Mouse (Mus musculus) heart, embryonic 15.5 days (tissue): Measurements from ENCODE around the gene Abhd5. TPM values are rescaled to one million over a fixed set of nuclear protein-coding genes. Genes with fewer than 3 reads are reported as not detected.
"Not testable (repeated sequence)": the region's sequence is repeated elsewhere in the genome, so short reads cannot be mapped to it uniquely, and the experiment has no call there.

ENCODE experiments used
- ATAC-seq: fragments of 200-750 bp; cut with Nextera tagmentation; replicated peaks from 2 replicates; pipeline ENCODE4 v1.8.0; 2017; ENCODE audit warnings: low read depth, moderate TSS enrichment; ENCODE audit not compliant: insufficient number of reproducible peaks, insufficient read depth, low FRiP score
- H3K27ac ChIP-seq: fragments of 300-500 bp; sonication (generic); 2 replicates; pipeline ENCODE4 v1.5.1; 2015; ENCODE audit warnings: mild to moderate bottlenecking, inconsistent platforms
- H3K27me3 ChIP-seq: fragments of 300-500 bp; sonication (generic); 2 replicates; pipeline ENCODE4 v1.6.1; 2015; ENCODE audit warnings: inconsistent platforms
- H3K36me3 ChIP-seq: fragments of 300-500 bp; sonication (generic); 2 replicates; pipeline ENCODE4 v1.6.1; 2015; ENCODE audit warnings: mild to moderate bottlenecking, inconsistent platforms
- H3K4me1 ChIP-seq: fragments of 300-500 bp; sonication (generic); replicated peaks from 2 replicates; pipeline ENCODE4 v1.6.1; 2015; ENCODE audit warnings: inconsistent platforms
- H3K4me2 ChIP-seq: fragments of 300-500 bp; sonication (generic); 2 replicates; pipeline ENCODE4 v1.6.1; 2015; ENCODE audit warnings: inconsistent platforms, mild to moderate bottlenecking, moderate library complexity
- H3K4me3 ChIP-seq: fragments of 300-500 bp; sonication (generic); 2 replicates; pipeline ENCODE4 v1.5.1; 2015; ENCODE audit warnings: mild to moderate bottlenecking, inconsistent platforms
- H3K9ac ChIP-seq: fragments of 300-500 bp; sonication (generic); 2 replicates; pipeline ENCODE4 v1.6.1; 2015; ENCODE audit warnings: mild to moderate bottlenecking, inconsistent platforms
- H3K9me3 ChIP-seq: fragments of 300-500 bp; sonication (generic); replicated peaks from 2 replicates; pipeline ENCODE4 v1.6.1; 2016; ENCODE audit warnings: inconsistent platforms
- whole genome bisulfite sequencing: fragments of 180-500 bp; shearing (Covaris S2); methylation state at CpG from one replicate; pipeline ENCODE4 v1.1.7; 2015; ENCODE audit warnings: mixed read lengths; 5-methylcytosine and 5-hydroxymethylcytosine counted together
- polyA plus RNA-seq: library from polyadenylated mRNA; unstranded; fragments of >200 nt; fragmentation: Nextera tagmentation; extraction: Ambion mirVana; gene quantifications from 2 replicates; pipeline ENCODE4 v1.2.1, GENCODE M21; 2015

Gene Abhd5
- polyA plus RNA-seq = 19.1 and 20.4 TPM in 2 replicates

DNA sequence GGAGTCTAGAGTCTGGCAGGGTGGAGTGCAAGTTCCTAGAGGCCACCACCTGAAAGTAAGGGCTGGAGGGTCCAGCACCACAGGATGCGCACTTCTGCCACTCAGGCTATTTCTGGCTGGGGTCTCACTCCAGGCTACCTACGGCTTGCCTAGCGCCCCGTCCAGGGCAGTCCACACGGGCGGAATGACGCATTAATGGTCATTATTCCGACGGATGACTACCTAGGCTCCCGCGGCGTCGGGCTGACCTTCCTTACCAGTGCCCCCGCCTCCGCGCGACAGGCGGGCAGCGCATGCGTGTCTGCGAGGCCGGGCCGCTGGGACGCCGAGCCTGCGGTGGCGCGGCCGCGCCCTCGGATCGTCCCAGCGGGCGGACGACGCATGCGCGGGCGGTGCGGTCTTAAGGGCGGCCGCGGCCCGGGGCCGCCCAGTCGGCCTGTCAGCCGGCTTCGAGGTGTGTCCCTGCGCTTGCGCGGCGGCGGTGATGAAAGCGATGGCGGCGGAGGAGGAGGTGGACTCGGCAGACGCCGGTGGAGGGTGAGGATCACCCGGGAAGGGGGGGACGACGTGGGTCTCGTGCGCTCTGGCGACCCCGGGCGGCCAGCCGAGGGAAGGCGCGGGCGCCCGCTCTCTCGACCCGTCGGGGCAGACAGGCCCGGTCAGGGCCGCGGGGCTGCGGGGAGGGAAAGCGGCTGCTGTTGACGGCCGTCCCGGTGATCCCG lies at the start of gene Abhd5:
Abhd5 (plus strand) TSS at position 306 of the 722 bp plus-strand sequence.
- H3K4me1 ChIP-seq = peaks cover 14% of the 10 kb centered on the region
- peak within 1 kb of the TSS; percentile 81 for H3K4me2 ChIP-seq
- H3K9ac ChIP-seq = peak within 1 kb of the TSS; percentile 73
- H3K4me3 ChIP-seq = peak within 1 kb of the TSS; percentile 71
- no peaks in the 10 kb centered on the region for H3K36me3 ChIP-seq
- no peaks in the 10 kb centered on the region for H3K27me3 ChIP-seq
- peak; percentile 96 for ATAC-seq
- peak within 1 kb of the TSS; percentile 82 for H3K27ac ChIP-seq
- WGBS = under 1% methylated on average over 79 of the region's 84 CpGs
- no peaks in the 10 kb centered on the region for H3K9me3 ChIP-seq

DNA sequence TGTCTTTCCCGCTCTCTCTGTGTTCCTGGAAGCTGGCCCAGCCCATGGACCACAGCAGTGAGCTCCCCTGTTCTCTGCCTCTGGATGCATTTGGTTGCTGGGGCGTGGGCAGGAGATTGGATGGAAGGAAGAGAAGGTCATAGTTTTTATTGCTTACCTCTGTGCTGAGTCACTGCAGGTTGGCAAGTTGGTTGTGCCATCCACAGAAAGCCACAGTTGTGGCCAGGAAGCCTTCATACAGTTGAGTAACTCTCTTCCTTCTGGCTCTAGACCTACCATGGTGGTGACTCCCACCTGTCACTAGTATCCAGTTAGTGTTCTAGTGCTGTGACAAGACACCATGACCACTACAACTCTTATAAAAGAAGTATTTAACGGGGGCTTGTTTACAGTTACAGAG lies 46.1 kb upstream of the Abhd5 start:
- 82% methylated on average over 3 of the region's 3 CpGs for WGBS
- ATAC-seq = no peak

DNA sequence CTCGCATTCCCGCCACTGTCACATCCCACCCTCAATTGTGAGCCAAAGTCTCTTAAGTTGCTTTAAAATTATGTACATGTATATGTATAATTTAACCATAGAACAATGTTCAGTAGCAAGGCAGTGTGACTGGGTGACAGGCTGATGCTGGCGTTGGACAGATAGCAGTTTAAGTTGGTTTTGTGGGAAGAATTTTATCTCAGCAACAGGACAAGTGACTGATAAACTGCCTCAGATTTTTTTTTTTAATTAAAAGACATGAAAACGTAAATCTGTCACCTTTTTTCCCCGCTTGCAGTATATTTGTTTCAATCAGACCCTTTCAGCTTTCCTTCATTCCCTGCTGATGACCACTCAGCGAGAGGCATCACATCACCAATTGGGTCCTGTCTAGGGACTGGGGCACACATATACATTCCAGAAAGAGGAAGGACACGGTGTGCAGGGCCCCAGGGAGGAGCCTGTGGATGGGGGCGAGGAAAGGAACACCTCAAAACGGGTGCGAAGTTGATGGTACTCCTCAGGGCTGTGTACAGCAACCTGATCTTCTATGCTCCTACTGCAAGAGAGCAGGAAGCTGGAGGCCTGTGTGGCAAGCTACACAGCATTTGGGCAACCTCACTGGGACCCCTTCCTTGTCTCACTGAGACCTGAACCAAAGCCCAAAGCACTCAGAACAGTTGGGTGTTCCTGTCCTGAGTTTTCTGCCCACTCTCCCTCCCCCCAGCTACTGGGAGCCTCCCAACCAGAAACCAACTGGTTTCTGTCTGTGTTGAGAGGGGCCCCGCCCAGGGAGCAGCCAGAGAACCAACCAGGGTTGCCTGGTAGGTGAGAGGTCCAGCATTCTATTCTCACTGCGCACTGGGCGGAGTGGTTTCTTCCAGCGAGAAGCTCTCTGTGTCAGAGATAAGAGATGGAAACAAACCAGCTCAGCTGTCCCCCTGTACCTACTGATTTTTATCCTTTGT lies 42.1 kb upstream of the Abhd5 start:
- no peaks in the 10 kb centered on the region for H3K36me3 ChIP-seq
- no peak overlapping the region for H3K27ac ChIP-seq
- H3K4me2 ChIP-seq = no peak overlapping the region
- no peak overlapping the region for H3K4me3 ChIP-seq
- peaks cover 9% of the 10 kb centered on the region for H3K4me1 ChIP-seq
- 47% methylated on average over 14 of the region's 14 CpGs for WGBS
- no peak overlapping the region for H3K9ac ChIP-seq
- H3K27me3 ChIP-seq = no peaks in the 10 kb centered on the region
- H3K9me3 ChIP-seq = no peaks in the 10 kb centered on the region
- ATAC-seq = no peak

More for the DNA sequence above, 46.1 kb upstream of the Abhd5 start:
- Histone ChIP-seq H3K36me3 (no peaks in the 10 kb centered on the region), H3K4me2 (no peak overlapping the region), H3K27ac (no peak overlapping the region), H3K27me3 (no peaks in the 10 kb centered on the region), H3K4me1 (peaks cover 6% of the 10 kb centered on the region), H3K9me3 (no peaks in the 10 kb centered on the region), H3K4me3 (no peak overlapping the region), H3K9ac (no peak overlapping the region)

DNA sequence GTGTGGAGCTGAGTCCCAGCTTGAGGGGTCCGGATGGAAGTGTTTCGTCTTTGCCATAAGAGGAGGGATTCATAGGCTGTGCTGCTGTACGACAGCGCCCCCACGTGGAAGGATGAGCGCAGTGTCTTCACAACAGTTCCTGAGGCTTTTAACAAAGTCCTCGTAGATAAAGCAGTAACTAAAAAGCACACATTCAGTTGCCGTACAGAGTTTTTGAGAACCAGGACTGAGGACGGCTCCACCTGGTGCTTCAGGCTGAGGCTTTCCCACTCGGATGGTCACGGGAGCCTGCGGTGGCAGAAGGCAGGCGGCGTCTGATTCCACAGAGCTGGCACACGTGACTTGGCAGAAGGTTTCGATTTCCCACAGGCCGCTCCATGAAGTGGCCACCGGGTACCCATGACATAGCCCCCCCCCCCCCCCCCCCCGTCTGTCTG lies 40.8 kb upstream of the Abhd5 start:
- Histone ChIP-seq H3K27me3 (no peaks in the 10 kb centered on the region), H3K27ac (peak overlapping the region; percentile 68), H3K4me2 (peak overlapping the region; percentile 61), H3K9me3 (no peaks in the 10 kb centered on the region), H3K36me3 (no peaks in the 10 kb centered on the region), H3K4me1 (peaks cover 9% of the 10 kb centered on the region), H3K9ac (peak overlapping the region; percentile 53), H3K4me3 (peak overlapping the region; percentile 57)
- ATAC-seq = peak; percentile 85
- 7% methylated on average over 18 of the region's 19 CpGs for WGBS

DNA sequence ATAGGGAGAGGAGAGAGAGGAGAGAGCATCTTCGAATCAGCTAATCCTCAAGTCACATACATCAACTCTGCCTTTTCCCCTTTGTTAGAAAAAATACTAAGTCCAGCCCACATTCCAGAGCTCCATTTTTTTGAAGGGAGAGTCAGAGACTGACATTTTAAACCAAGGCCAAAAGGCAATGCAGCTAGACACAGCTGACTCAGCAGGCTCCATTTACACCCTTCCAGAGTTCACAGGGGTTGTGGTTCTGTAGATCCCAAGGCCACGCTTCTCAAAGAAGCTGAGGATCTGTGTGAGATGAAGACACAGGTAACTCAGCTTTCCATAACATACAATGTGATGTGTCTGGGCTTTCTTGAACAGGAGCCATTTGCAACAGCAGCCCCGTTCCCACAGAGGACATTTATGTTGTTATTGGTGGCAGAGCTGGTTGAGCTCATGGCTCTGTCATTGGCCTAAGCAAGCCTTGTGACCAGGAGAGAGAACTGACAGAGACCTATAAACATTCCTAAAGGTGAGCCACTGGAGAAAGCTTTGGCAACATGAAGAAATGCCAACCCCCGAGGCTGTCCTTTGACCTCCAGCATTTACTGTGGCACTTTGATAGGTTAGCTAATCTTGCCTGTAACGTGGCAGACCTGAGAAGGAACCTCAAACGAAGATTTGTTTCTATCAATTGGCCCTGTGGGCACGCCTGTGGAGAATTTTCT lies 40.2 kb upstream of the Abhd5 start:
- Histone ChIP-seq H3K36me3 (no peaks in the 10 kb centered on the region), H3K27ac (no peak overlapping the region), H3K9me3 (no peaks in the 10 kb centered on the region), H3K4me3 (peak overlapping the region; percentile 57), H3K4me2 (peak overlapping the region; percentile 61), H3K9ac (peak overlapping the region; percentile 53; the same call in 1 of the 2 replicates), H3K27me3 (no peaks in the 10 kb centered on the region), H3K4me1 (peaks cover 9% of the 10 kb centered on the region)
- 73% methylated on average over 7 of the region's 7 CpGs for WGBS
- no peak; the same call in 1 of the 2 replicates for ATAC-seq

DNA sequence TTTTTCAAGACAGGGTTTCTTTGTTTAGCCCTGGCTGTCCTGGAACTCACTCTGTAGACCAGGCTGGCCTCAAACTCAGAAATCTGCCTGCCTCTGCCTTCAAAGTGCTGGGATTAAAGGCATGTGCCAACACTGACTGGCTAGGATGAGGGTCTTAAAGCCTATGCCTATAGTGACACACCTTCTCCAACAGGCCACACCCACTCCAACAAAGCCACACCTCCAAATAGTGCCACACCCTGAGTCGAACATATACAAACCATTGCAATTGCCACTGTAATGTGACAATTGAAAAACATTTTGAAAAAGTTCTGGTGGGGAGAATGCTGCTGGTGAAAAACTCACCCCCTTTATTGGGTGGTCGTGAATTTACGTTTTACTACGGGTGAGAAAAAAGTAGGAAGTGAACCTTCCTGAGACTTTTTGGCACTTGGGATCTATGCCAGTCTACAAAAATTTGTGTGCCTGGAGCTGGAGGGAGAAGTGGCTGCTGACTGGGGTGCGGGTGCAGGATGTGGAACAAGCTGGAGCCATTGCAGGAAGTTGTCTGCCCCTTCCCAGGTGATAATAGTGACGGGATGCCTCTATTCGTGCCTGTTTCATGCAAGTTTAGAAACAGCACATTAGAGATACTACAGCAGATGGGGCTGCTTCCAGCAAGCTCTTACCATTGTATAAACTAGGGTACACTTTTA lies 39.0 kb upstream of the Abhd5 start:
- no peak for ATAC-seq
- no peak overlapping the region for H3K9ac ChIP-seq
- no peaks in the 10 kb centered on the region for H3K27me3 ChIP-seq
- H3K36me3 ChIP-seq = no peaks in the 10 kb centered on the region
- H3K4me2 ChIP-seq = no peak overlapping the region
- peaks cover 9% of the 10 kb centered on the region for H3K4me1 ChIP-seq
- H3K9me3 ChIP-seq = no peaks in the 10 kb centered on the region
- no peak overlapping the region for H3K27ac ChIP-seq
- H3K4me3 ChIP-seq = no peak overlapping the region
- WGBS = 79% methylated on average over 7 of the region's 7 CpGs

DNA sequence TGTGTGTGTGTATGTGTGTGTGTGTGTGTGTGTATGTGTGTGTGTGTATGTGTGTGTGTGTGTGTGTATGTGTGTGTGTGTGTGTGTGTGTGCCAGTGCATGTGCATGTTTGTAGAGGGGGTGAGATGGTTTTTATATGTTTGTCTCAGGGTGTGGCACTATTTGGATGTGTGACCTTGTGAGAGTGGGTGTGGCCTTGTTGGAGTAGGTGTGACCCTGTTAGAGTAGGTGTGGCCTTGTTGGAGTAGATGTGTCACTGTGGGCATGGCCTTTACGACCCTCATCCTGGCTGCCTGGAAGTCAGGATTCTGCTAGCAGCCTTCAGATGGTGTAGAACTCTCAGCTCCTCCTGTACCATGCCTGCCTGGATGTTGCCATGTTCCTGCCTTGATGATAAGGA lies 38.3 kb upstream of the Abhd5 start:
- H3K27ac ChIP-seq, H3K4me3 ChIP-seq, H3K4me2 ChIP-seq, H3K9ac ChIP-seq, H3K9me3 ChIP-seq, H3K36me3 ChIP-seq, ATAC-seq, H3K27me3 ChIP-seq, H3K4me1 ChIP-seq: not testable (repeated sequence)
- 70% methylated on average over 1 of the region's 1 CpGs for WGBS

DNA sequence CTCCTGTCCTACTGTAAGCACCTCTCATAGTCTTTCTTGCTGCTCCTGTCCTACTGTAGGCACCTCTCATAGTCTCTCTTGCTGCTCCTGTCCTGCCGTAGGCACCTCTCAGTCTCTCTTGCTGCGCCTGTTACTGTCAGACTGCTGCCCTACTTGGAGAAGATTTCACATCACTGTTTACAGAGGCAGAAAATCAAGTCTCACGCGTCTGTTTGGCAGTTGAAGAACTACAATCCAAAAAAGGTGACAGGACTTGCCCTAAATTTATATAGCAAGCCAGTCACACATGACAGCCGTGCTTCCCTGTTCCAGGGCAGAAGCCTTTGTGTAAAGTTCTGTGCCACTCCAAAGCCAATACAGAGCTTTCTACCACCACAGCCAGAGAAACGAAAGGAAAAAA lies 37.0 kb upstream of the Abhd5 start:
- H3K4me2 ChIP-seq = no peak overlapping the region
- no peak for ATAC-seq
- no peak overlapping the region for H3K27ac ChIP-seq
- H3K9me3 ChIP-seq = no peaks in the 10 kb centered on the region
- H3K27me3 ChIP-seq = no peaks in the 10 kb centered on the region
- H3K9ac ChIP-seq = no peak overlapping the region
- WGBS = 79% methylated on average over 6 of the region's 6 CpGs
- H3K36me3 ChIP-seq = no peaks in the 10 kb centered on the region
- peaks cover 7% of the 10 kb centered on the region for H3K4me1 ChIP-seq
- H3K4me3 ChIP-seq = no peak overlapping the region

DNA sequence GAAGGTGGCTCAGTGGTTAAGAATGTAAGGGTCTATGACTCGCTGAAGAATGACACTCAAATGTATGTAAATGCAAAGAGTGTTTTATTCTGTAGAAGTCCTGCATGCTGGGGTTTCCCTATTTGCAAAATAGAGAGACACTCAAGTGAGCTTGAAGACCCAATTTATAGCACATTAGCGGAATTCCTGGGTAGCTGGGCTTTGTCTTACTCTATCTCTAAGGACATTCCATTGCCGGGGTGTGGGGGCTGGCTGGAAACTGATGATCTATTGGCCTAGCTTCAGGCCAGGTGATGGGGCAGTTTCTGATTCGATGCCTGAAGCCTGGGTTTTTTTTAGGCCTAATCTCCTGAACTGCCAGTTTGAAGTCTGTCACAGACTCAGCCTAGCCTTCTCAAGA lies 36.5 kb upstream of the Abhd5 start:
- H3K9me3 ChIP-seq = no peaks in the 10 kb centered on the region
- H3K4me1 ChIP-seq = 0 out of 2 replicates have a peak, but pooled peaks cover 3% of the 10 kb centered on the region
- no peaks in the 10 kb centered on the region for H3K27me3 ChIP-seq
- no peak for ATAC-seq
- H3K4me3 ChIP-seq = no peak overlapping the region
- no peaks in the 10 kb centered on the region for H3K36me3 ChIP-seq
- 50% methylated on average over 4 of the region's 4 CpGs for WGBS
- H3K9ac ChIP-seq = no peak overlapping the region
- no peak overlapping the region for H3K4me2 ChIP-seq
- no peak overlapping the region for H3K27ac ChIP-seq

DNA sequence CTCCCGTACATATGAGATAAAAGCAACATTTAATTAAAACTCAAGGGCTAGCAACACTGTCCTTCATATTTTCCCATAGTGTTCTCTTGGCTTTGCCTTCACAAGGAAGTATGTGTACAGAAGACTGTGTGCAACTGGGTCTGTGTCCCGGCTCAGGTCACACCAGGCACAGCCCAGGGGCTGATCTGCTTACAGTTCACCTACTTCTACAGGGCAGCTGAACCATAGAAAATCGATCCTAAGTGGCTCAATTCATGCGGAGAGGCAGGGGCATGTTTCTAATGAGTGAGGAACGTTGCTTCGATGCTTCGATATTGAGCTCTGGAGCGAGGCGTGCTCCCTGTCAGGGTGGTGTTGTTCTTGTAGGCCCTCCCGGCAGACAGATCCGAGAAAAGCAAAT lies 35.9 kb upstream of the Abhd5 start:
- H3K36me3 ChIP-seq = no peaks in the 10 kb centered on the region
- H3K4me1 ChIP-seq = 0 out of 2 replicates have a peak, but pooled peaks cover 3% of the 10 kb centered on the region
- WGBS = 81% methylated on average over 11 of the region's 11 CpGs
- H3K27me3 ChIP-seq = no peaks in the 10 kb centered on the region
- no peak overlapping the region for H3K4me3 ChIP-seq
- no peak for ATAC-seq
- no peak overlapping the region for H3K9ac ChIP-seq
- no peak overlapping the region for H3K27ac ChIP-seq
- no peaks in the 10 kb centered on the region for H3K9me3 ChIP-seq
- no peak overlapping the region for H3K4me2 ChIP-seq
